Mouse (Mus musculus): ENCODE results near the gene Hist1h2ad. TPM values are rescaled to one million over a fixed set of nuclear protein-coding genes. Genes with fewer than 3 reads are reported as not detected.
A peak's percentile ranks its signal among the peaks of the same experiment; 100 is the strongest.

Hist1h2ad gene
- total and polyA plus RNA-seq, 2 experiments = 5.4 TPM; not detected in 1

GRCm38 (mm10) chr13:23595622-23596372, 21.6 kb downstream of the Hist1h2ad start:
- H3K27ac ChIP-seq (replicated peaks; ENCODE audit: insufficient read depth, low read depth, low read length) = no peak overlapping the region
- no peak for DNase-seq (ENCODE audit: extremely low read depth, low read depth, low spot score)
- no peaks in the 10 kb centered on the region for H3K27me3 ChIP-seq (ENCODE audit: control insufficient read depth, insufficient read depth, low read length)
- H3K79me2 ChIP-seq (ENCODE audit: control insufficient read depth, insufficient read depth, low read length) = no peaks in the 10 kb centered on the region
- peaks cover 2% of the 10 kb centered on the region; the same call in 1 of the 2 replicates for H3K4me1 ChIP-seq (ENCODE audit: control insufficient read depth, insufficient read depth, low read length)
- no peak overlapping the region for H3K9ac ChIP-seq (ENCODE audit: low read depth, low read length)
- TF ChIP-seq CTCF (IDR thresholded peaks at IDR 0.05; ENCODE audit: low read depth, low read length) (no peak), POLR2A (IDR thresholded peaks at IDR 0.05; ENCODE audit: extremely low read depth, insufficient read depth, low read length) (no peak)
- H3K4me3 ChIP-seq (ENCODE audit: insufficient read depth, low read depth, low read length) = no peak overlapping the region
- WGBS = 92% methylated on average over 7 of the region's 7 CpGs
- H3K36me3 ChIP-seq (ENCODE audit: control insufficient read depth, insufficient read depth, low read length) = no peaks in the 10 kb centered on the region

GRCm38 (mm10) chr13:23597957-23598356, 23.8 kb downstream of the Hist1h2ad start:
- H3K4me1 ChIP-seq (ENCODE audit: control insufficient read depth, insufficient read depth, low read length) = peaks cover 1% of the 10 kb centered on the region; the same call in 1 of the 2 replicates
- TF ChIP-seq POLR2A (IDR thresholded peaks at IDR 0.05; ENCODE audit: extremely low read depth, insufficient read depth, low read length) (no peak), CTCF (IDR thresholded peaks at IDR 0.05; ENCODE audit: low read depth, low read length) (peak; percentile 70)
- 9% methylated on average over 9 of the region's 9 CpGs for WGBS
- H3K27me3 ChIP-seq (ENCODE audit: control insufficient read depth, insufficient read depth, low read length) = no peaks in the 10 kb centered on the region
- H3K79me2 ChIP-seq (ENCODE audit: control insufficient read depth, insufficient read depth, low read length) = no peaks in the 10 kb centered on the region
- no peak overlapping the region for H3K27ac ChIP-seq (replicated peaks; ENCODE audit: insufficient read depth, low read depth, low read length)
- no peaks in the 10 kb centered on the region for H3K36me3 ChIP-seq (ENCODE audit: control insufficient read depth, insufficient read depth, low read length)
- peak; percentile 63 for DNase-seq (ENCODE audit: extremely low read depth, low read depth, low spot score)
- H3K9ac ChIP-seq (ENCODE audit: low read depth, low read length) = no peak overlapping the region
- no peak overlapping the region for H3K4me3 ChIP-seq (ENCODE audit: insufficient read depth, low read depth, low read length)

DNA sequence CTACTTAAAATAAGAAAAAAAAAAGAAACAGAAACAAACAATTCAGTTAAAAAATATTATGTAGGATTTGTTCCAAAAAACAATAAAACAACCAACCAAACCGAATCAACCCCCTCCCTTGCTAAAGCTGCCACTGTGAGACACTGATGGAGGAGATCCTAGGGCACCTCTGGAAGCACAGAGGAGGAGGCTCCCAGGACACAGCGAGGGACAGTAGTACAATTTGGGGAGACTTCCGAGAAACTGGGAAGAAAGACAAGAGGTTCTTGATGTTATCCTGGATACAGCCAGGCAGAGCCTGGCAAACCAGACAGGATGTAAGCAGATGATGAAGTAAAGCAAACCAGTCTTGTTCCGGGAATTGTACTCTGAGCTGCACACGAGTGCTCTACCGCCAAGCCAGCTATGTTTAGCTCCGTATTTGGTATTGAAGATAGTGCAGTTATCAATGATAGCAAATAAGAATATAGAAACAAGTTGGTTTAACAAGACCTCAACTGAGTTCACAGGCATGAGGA, 29.1 kb downstream of the Hist1h2ad start:
- DNase-seq (ENCODE audit: extremely low read depth, low read depth, low spot score) = no peak
- Histone ChIP-seq H3K27ac (replicated peaks; ENCODE audit: insufficient read depth, low read depth, low read length) (no peak overlapping the region), H3K4me1 (ENCODE audit: control insufficient read depth, insufficient read depth, low read length) (no peaks in the 10 kb centered on the region), H3K27me3 (ENCODE audit: control insufficient read depth, insufficient read depth, low read length) (no peaks in the 10 kb centered on the region), H3K79me2 (ENCODE audit: control insufficient read depth, insufficient read depth, low read length) (no peaks in the 10 kb centered on the region), H3K4me3 (ENCODE audit: insufficient read depth, low read depth, low read length) (no peak overlapping the region), H3K36me3 (ENCODE audit: control insufficient read depth, insufficient read depth, low read length) (no peaks in the 10 kb centered on the region), H3K9ac (ENCODE audit: low read depth, low read length) (no peak overlapping the region)
- no peak for TF ChIP-seq CTCF (IDR thresholded peaks at IDR 0.05; ENCODE audit: low read depth, low read length)
- TF ChIP-seq POLR2A (IDR thresholded peaks at IDR 0.05; ENCODE audit: extremely low read depth, insufficient read depth, low read length) = no peak
- 65% methylated on average over 7 of the region's 7 CpGs for WGBS

GRCm38 (mm10) chr13:23604452-23604851, 30.3 kb downstream of the Hist1h2ad start:
- no peak overlapping the region for H3K4me3 ChIP-seq (ENCODE audit: insufficient read depth, low read depth, low read length)
- 93% methylated on average over 3 of the region's 3 CpGs for WGBS
- no peaks in the 10 kb centered on the region for H3K79me2 ChIP-seq (ENCODE audit: control insufficient read depth, insufficient read depth, low read length)
- no peak overlapping the region for H3K9ac ChIP-seq (ENCODE audit: low read depth, low read length)
- no peak for DNase-seq (ENCODE audit: extremely low read depth, low read depth, low spot score)
- H3K27me3 ChIP-seq (ENCODE audit: control insufficient read depth, insufficient read depth, low read length) = no peaks in the 10 kb centered on the region
- TF ChIP-seq CTCF (IDR thresholded peaks at IDR 0.05; ENCODE audit: low read depth, low read length) = no peak
- TF ChIP-seq POLR2A (IDR thresholded peaks at IDR 0.05; ENCODE audit: extremely low read depth, insufficient read depth, low read length) = no peak
- H3K36me3 ChIP-seq (ENCODE audit: control insufficient read depth, insufficient read depth, low read length) = no peaks in the 10 kb centered on the region
- no peaks in the 10 kb centered on the region for H3K4me1 ChIP-seq (ENCODE audit: control insufficient read depth, insufficient read depth, low read length)
- H3K27ac ChIP-seq (replicated peaks; ENCODE audit: insufficient read depth, low read depth, low read length) = no peak overlapping the region

GRCm38 (mm10) chr13:23605052-23605451, 30.9 kb downstream of the Hist1h2ad start:
- Histone ChIP-seq H3K36me3 (ENCODE audit: control insufficient read depth, insufficient read depth, low read length) (no peaks in the 10 kb centered on the region), H3K4me3 (ENCODE audit: insufficient read depth, low read depth, low read length) (no peak overlapping the region), H3K4me1 (ENCODE audit: control insufficient read depth, insufficient read depth, low read length) (no peaks in the 10 kb centered on the region), H3K27ac (replicated peaks; ENCODE audit: insufficient read depth, low read depth, low read length) (no peak overlapping the region), H3K9ac (ENCODE audit: low read depth, low read length) (no peak overlapping the region), H3K79me2 (ENCODE audit: control insufficient read depth, insufficient read depth, low read length) (no peaks in the 10 kb centered on the region), H3K27me3 (ENCODE audit: control insufficient read depth, insufficient read depth, low read length) (no peaks in the 10 kb centered on the region)
- TF ChIP-seq CTCF (IDR thresholded peaks at IDR 0.05; ENCODE audit: low read depth, low read length) = no peak
- TF ChIP-seq POLR2A (IDR thresholded peaks at IDR 0.05; ENCODE audit: extremely low read depth, insufficient read depth, low read length) = no peak
- WGBS = 87% methylated on average over 3 of the region's 3 CpGs
- no peak for DNase-seq (ENCODE audit: extremely low read depth, low read depth, low spot score)

DNA sequence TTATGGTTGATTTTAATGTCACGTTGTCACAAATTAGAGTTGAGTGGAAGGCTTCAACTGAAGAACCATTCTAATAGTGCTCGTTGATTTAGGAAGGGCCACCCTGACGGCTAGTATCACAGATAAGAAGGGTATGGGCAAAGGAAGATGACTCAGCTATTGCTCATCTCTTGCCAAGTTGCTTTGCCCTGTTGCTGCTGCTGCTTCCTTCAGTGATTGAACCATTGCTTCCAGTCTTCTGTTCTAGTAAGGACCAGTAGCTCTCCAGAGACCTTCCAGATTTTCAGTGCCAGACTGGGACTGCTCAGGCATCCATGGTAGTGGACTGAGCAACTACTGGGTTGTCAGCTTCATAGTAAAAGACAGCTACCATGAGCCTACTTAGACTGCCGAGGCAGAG, 35.0 kb downstream of the Hist1h2ad start:
- Histone ChIP-seq H3K27me3 (ENCODE audit: control insufficient read depth, insufficient read depth, low read length) (no peaks in the 10 kb centered on the region), H3K36me3 (ENCODE audit: control insufficient read depth, insufficient read depth, low read length) (no peaks in the 10 kb centered on the region), H3K4me1 (ENCODE audit: control insufficient read depth, insufficient read depth, low read length) (no peaks in the 10 kb centered on the region), H3K79me2 (ENCODE audit: control insufficient read depth, insufficient read depth, low read length) (no peaks in the 10 kb centered on the region), H3K9ac (ENCODE audit: low read depth, low read length) (no peak overlapping the region), H3K4me3 (ENCODE audit: insufficient read depth, low read depth, low read length) (no peak overlapping the region), H3K27ac (replicated peaks; ENCODE audit: insufficient read depth, low read depth, low read length) (no peak overlapping the region)
- WGBS = 87% methylated on average over 4 of the region's 4 CpGs
- TF ChIP-seq CTCF (IDR thresholded peaks at IDR 0.05; ENCODE audit: low read depth, low read length) (no peak), POLR2A (IDR thresholded peaks at IDR 0.05; ENCODE audit: extremely low read depth, insufficient read depth, low read length) (no peak)
- no peak for DNase-seq (ENCODE audit: extremely low read depth, low read depth, low spot score)
